Mouse (Mus musculus) embryonic facial prominence, embryonic 12.5 days (tissue): ENCODE measurements around the gene Cdpf1. TPM values are rescaled to one million over a fixed set of nuclear protein-coding genes. Genes with fewer than 3 reads are reported as not detected.

Source experiments
- ATAC-seq: fragments of 200-750 bp; cut with Nextera tagmentation; 2 replicates; pipeline ENCODE4 v1.8.0; 2017; ENCODE audit not compliant: insufficient number of reproducible peaks, insufficient read depth, low FRiP score, low TSS enrichment
- H3K27ac ChIP-seq: fragments of 300-500 bp; sonication (generic); 2 replicates; pipeline ENCODE4 v1.5.1; 2016; ENCODE audit warnings: mild to moderate bottlenecking
- H3K27me3 ChIP-seq: fragments of 300-500 bp; sonication (generic); 2 replicates; pipeline ENCODE4 v1.6.1; 2016; ENCODE audit warnings: mild to moderate bottlenecking, moderate library complexity
- H3K36me3 ChIP-seq: fragments of 300-500 bp; sonication (generic); 2 replicates; pipeline ENCODE4 v1.6.1; 2016; ENCODE audit warnings: mild to moderate bottlenecking
- H3K4me1 ChIP-seq: fragments of 300-500 bp; sonication (generic); 2 replicates; pipeline ENCODE4 v1.6.1; 2016
- H3K4me2 ChIP-seq: fragments of 300-500 bp; sonication (generic); replicated peaks from 2 replicates; pipeline ENCODE4 v1.6.1; 2016; ENCODE audit warnings: mild to moderate bottlenecking, moderate library complexity
- H3K4me3 ChIP-seq: fragments of 300-500 bp; sonication (generic); 2 replicates; pipeline ENCODE4 v1.5.1; 2016; ENCODE audit warnings: mild to moderate bottlenecking
- H3K9ac ChIP-seq: fragments of 300-500 bp; sonication (generic); 2 replicates; pipeline ENCODE4 v1.6.1; 2016; ENCODE audit warnings: mild to moderate bottlenecking, moderate library complexity
- H3K9me3 ChIP-seq: fragments of 300-500 bp; sonication (generic); 2 replicates; pipeline ENCODE4 v1.6.1; 2016; ENCODE audit warnings: mild to moderate bottlenecking, moderate library complexity
- WGBS: fragments of 180-500 bp; shearing (Covaris S2); methylation state at CpG from one replicate; pipeline ENCODE4 v1.1.7; 2016; 5-methylcytosine and 5-hydroxymethylcytosine counted together
- polyA plus RNA-seq: library from polyadenylated mRNA; unstranded; fragments of >200 nt; fragmentation: Nextera tagmentation; extraction: Ambion mirVana; gene quantifications from 2 replicates; pipeline ENCODE4 v1.2.1, GENCODE M21; 2016

Gene Cdpf1
- polyA plus RNA-seq, 1 experiment from 2014 or later = 26.7 TPM

- ATAC-seq = no peak
- no peak overlapping the region for H3K4me3 ChIP-seq
- WGBS = 76% methylated on average over 4 of the region's 4 CpGs
These were observed 4.1 kb downstream of the Cdpf1 start for GRCm38 (mm10) chr15:85807404-85807803.

GRCm38 (mm10) chr15:85806886-85807285 lies 4.6 kb downstream of the Cdpf1 start:
- 84% methylated on average over 4 of the region's 4 CpGs for WGBS
- Histone ChIP-seq H3K9ac (no peak overlapping the region), H3K4me2 (no peak overlapping the region), H3K27ac (no peak overlapping the region), H3K27me3 (no peaks in the 10 kb centered on the region), H3K4me3 (no peak overlapping the region), H3K9me3 (no peaks in the 10 kb centered on the region), H3K36me3 (no peaks in the 10 kb centered on the region), H3K4me1 (peaks cover 6% of the 10 kb centered on the region; the same call in 1 of the 2 replicates)
- no peak for ATAC-seq

More at GRCm38 (mm10) chr15:85807404-85807803, 4.1 kb downstream of the Cdpf1 start:
- Histone ChIP-seq H3K9me3 (no peaks in the 10 kb centered on the region), H3K36me3 (no peaks in the 10 kb centered on the region), H3K27ac (no peak overlapping the region), H3K27me3 (no peaks in the 10 kb centered on the region), H3K4me2 (no peak overlapping the region), H3K9ac (no peak overlapping the region), H3K4me1 (peaks cover 6% of the 10 kb centered on the region; the same call in 1 of the 2 replicates)

GRCm38 (mm10) chr15:85802931-85803330 lies 8.6 kb downstream of the Cdpf1 start:
- 83% methylated on average over 2 of the region's 2 CpGs for whole genome bisulfite sequencing

GRCm38 (mm10) chr15:85798676-85799075 lies 12.8 kb downstream of the Cdpf1 start:
- no peak overlapping the region for H3K4me3 ChIP-seq
- no peaks in the 10 kb centered on the region for H3K27me3 ChIP-seq
- no peaks in the 10 kb centered on the region for H3K36me3 ChIP-seq
- 92% methylated on average over 8 of the region's 8 CpGs for WGBS
- H3K9ac ChIP-seq = no peak overlapping the region
- ATAC-seq = no peak
- H3K4me2 ChIP-seq = no peak overlapping the region
- H3K27ac ChIP-seq = no peak overlapping the region
- no peaks in the 10 kb centered on the region for H3K4me1 ChIP-seq
- H3K9me3 ChIP-seq = no peaks in the 10 kb centered on the region

More at GRCm38 (mm10) chr15:85802931-85803330, 8.6 kb downstream of the Cdpf1 start:
- Histone ChIP-seq H3K4me2 (no peak overlapping the region), H3K27me3 (no peaks in the 10 kb centered on the region), H3K9ac (no peak overlapping the region), H3K4me1 (no peaks in the 10 kb centered on the region), H3K27ac (no peak overlapping the region), H3K9me3 (no peaks in the 10 kb centered on the region), H3K4me3 (no peak overlapping the region), H3K36me3 (no peaks in the 10 kb centered on the region)
- no peak for ATAC-seq

GRCm38 (mm10) chr15:85795516-85795915 lies 16.0 kb downstream of the Cdpf1 start:
- no peaks in the 10 kb centered on the region for H3K36me3 ChIP-seq
- H3K9me3 ChIP-seq = no peaks in the 10 kb centered on the region
- WGBS = 82% methylated on average over 6 of the region's 6 CpGs
- H3K4me1 ChIP-seq = no peaks in the 10 kb centered on the region
- no peak overlapping the region for H3K4me2 ChIP-seq
- no peak for ATAC-seq
- no peak overlapping the region for H3K27ac ChIP-seq
- no peak overlapping the region for H3K4me3 ChIP-seq
- no peak overlapping the region for H3K9ac ChIP-seq
- no peaks in the 10 kb centered on the region for H3K27me3 ChIP-seq

GRCm38 (mm10) chr15:85792819-85793218 lies 18.7 kb downstream of the Cdpf1 start:
- no peak overlapping the region for H3K4me3 ChIP-seq
- H3K9ac ChIP-seq = no peak overlapping the region
- H3K4me1 ChIP-seq = no peaks in the 10 kb centered on the region
- no peaks in the 10 kb centered on the region for H3K27me3 ChIP-seq
- H3K9me3 ChIP-seq = no peaks in the 10 kb centered on the region
- ATAC-seq = no peak
- H3K4me2 ChIP-seq = no peak overlapping the region
- 85% methylated on average over 1 of the region's 1 CpGs for WGBS
- H3K27ac ChIP-seq = no peak overlapping the region
- H3K36me3 ChIP-seq = no peaks in the 10 kb centered on the region

GRCm38 (mm10) chr15:85791449-85791848 lies 20.0 kb downstream of the Cdpf1 start:
- no peak for ATAC-seq
- no peaks in the 10 kb centered on the region for H3K9me3 ChIP-seq
- 86% methylated on average over 4 of the region's 4 CpGs for WGBS

GRCm38 (mm10) chr15:85788633-85789032 lies 22.9 kb downstream of the Cdpf1 start:
- Histone ChIP-seq H3K27ac (no peak overlapping the region), H3K9me3 (no peaks in the 10 kb centered on the region), H3K27me3 (no peaks in the 10 kb centered on the region), H3K4me3 (no peak overlapping the region), H3K9ac (no peak overlapping the region), H3K36me3 (no peaks in the 10 kb centered on the region), H3K4me1 (no peaks in the 10 kb centered on the region), H3K4me2 (no peak overlapping the region)
- WGBS = 76% methylated on average over 16 of the region's 16 CpGs
- no peak for ATAC-seq

More at GRCm38 (mm10) chr15:85791449-85791848, 20.0 kb downstream of the Cdpf1 start:
- no peak overlapping the region for H3K9ac ChIP-seq
- no peaks in the 10 kb centered on the region for H3K27me3 ChIP-seq
- H3K4me3 ChIP-seq = no peak overlapping the region
- no peak overlapping the region for H3K4me2 ChIP-seq
- H3K4me1 ChIP-seq = no peaks in the 10 kb centered on the region
- H3K36me3 ChIP-seq = no peaks in the 10 kb centered on the region
- no peak overlapping the region for H3K27ac ChIP-seq

- ATAC-seq = no peak
- 84% methylated on average over 4 of the region's 4 CpGs for WGBS
- Histone ChIP-seq H3K27ac (no peak overlapping the region), H3K9ac (no peak overlapping the region), H3K9me3 (no peaks in the 10 kb centered on the region), H3K4me2 (no peak overlapping the region), H3K27me3 (no peaks in the 10 kb centered on the region), H3K4me3 (no peak overlapping the region), H3K4me1 (no peaks in the 10 kb centered on the region), H3K36me3 (no peaks in the 10 kb centered on the region)
These were observed 23.4 kb downstream of the Cdpf1 start for GRCm38 (mm10) chr15:85788051-85788450.

- H3K4me1 ChIP-seq = no peaks in the 10 kb centered on the region
- no peaks in the 10 kb centered on the region for H3K27me3 ChIP-seq
- H3K4me2 ChIP-seq = no peak overlapping the region
- no peak overlapping the region for H3K4me3 ChIP-seq
- no peak overlapping the region for H3K9ac ChIP-seq
- no peak for ATAC-seq
- no peaks in the 10 kb centered on the region for H3K36me3 ChIP-seq
- no peak overlapping the region for H3K27ac ChIP-seq
- 91% methylated on average over 6 of the region's 6 CpGs for WGBS
- H3K9me3 ChIP-seq = no peaks in the 10 kb centered on the region
These were observed 24.0 kb downstream of the Cdpf1 start for GRCm38 (mm10) chr15:85787482-85787881.

- Histone ChIP-seq H3K9me3 (no peaks in the 10 kb centered on the region), H3K36me3 (no peaks in the 10 kb centered on the region), H3K4me1 (no peaks in the 10 kb centered on the region), H3K4me3 (no peak overlapping the region), H3K9ac (no peak overlapping the region), H3K27ac (no peak overlapping the region), H3K27me3 (no peaks in the 10 kb centered on the region), H3K4me2 (no peak overlapping the region)
- no peak for ATAC-seq
- WGBS = 84% methylated on average over 5 of the region's 5 CpGs
These were observed 24.8 kb downstream of the Cdpf1 start for GRCm38 (mm10) chr15:85786711-85787110.

GRCm38 (mm10) chr15:85784341-85784740 lies 27.2 kb downstream of the Cdpf1 start:
- no peaks in the 10 kb centered on the region for H3K9me3 ChIP-seq
- H3K4me1 ChIP-seq = no peaks in the 10 kb centered on the region
- no peak overlapping the region for H3K4me2 ChIP-seq
- H3K27ac ChIP-seq = no peak overlapping the region
- H3K36me3 ChIP-seq = no peaks in the 10 kb centered on the region
- no peak for ATAC-seq
- H3K9ac ChIP-seq = no peak overlapping the region
- no peaks in the 10 kb centered on the region for H3K27me3 ChIP-seq
- H3K4me3 ChIP-seq = no peak overlapping the region
- WGBS = 87% methylated on average over 3 of the region's 3 CpGs

GRCm38 (mm10) chr15:85783146-85783545 lies 28.4 kb downstream of the Cdpf1 start:
- Histone ChIP-seq H3K9me3 (no peaks in the 10 kb centered on the region), H3K4me2 (no peak overlapping the region), H3K4me1 (no peaks in the 10 kb centered on the region), H3K27ac (no peak overlapping the region), H3K4me3 (no peak overlapping the region), H3K36me3 (no peaks in the 10 kb centered on the region), H3K9ac (no peak overlapping the region), H3K27me3 (no peaks in the 10 kb centered on the region)
- ATAC-seq = no peak
- WGBS = 90% methylated on average over 4 of the region's 4 CpGs
